24 mouse cellular contexts compared by ENCODE assay signal in the genomic region with DNA sequence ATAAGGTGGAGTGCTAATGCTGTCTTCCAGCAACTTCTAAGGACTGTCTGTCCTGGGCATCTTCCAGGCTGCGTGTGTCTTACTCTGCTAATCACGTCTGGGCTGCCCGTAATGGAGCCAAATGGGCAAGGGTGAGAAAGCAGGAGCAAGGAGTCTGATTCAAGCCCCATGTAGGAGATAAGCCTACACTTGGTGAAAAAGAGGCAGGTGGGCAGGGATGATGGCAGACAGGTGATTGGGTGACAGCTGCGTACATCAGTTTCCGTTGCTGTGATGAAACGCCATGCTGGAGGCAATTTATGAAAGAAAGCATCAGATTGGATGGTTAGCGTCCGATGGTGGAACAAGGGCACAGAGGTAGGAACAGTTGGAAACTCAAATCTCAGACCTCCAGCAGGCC. TPM values are rescaled to one million over a fixed set of nuclear protein-coding genes. Genes with fewer than 3 reads are reported as not detected.
DNase-seq lines count a peak whose midpoint lies in the region; ATAC-seq and TF ChIP-seq lines count a peak whose summit lies in the region.
"Had no signal": no experiment of that assay in that cellular context is flagged by ENCODE, and none has a peak within 500 bp of the region (broad histone marks: within the 10 kb centered on the region; RNA-seq: fewer than 3 reads in every experiment).

No protein-coding gene starts in this region.

- H3K4me3 ChIP-seq in heart, embryonic 12.5 days = no peak overlapping the region
- H3K4me3 ChIP-seq in bone marrow, adult 2 months (replicated peaks; ENCODE audit: control insufficient read depth, low read depth, low read length) = peak overlapping the region; percentile 51
- peak overlapping the region; percentile 20; the same call in 1 of the 2 replicates for H3K4me3 ChIP-seq in liver, embryonic 11.5 days (ENCODE audit: low read depth, low read length)
- peak overlapping the region; percentile 78 for H3K4me3 ChIP-seq in liver, embryonic 15.5 days (replicated peaks)
- no peak overlapping the region for H3K4me3 ChIP-seq in forebrain, embryonic 15.5 days
- H3K4me3 ChIP-seq: embryonic facial prominence, embryonic 15.5 days; forebrain, embryonic 12.5 days; gastrocnemius, adult 2 months; heart, embryonic 10.5 days; hindbrain, embryonic 12.5 days had no signal

- no peak for DNase-seq in heart, postnatal 36 days
- DNase-seq in liver, embryonic 11.5 days (ENCODE audit: low spot score) = no peak
- DNase-seq in kidney, postnatal 10 days = no peak
- DNase-seq: adrenal gland, postnatal 14 days; cerebellum, adult 11 months; cerebellum, adult 8-10 months; cerebellum, postnatal 14 days; embryo, embryonic 11 days; forebrain, postnatal 0 days; gastrocnemius, adult 2 months; gastrocnemius, postnatal 25 days; heart, postnatal 4 days had no signal

- no peaks in the 10 kb centered on the region for H3K36me3 ChIP-seq in heart, embryonic 12.5 days
- no peaks in the 10 kb centered on the region; the same call in 1 of the 2 replicates for H3K36me3 ChIP-seq in liver, embryonic 11.5 days (ENCODE audit: control insufficient read depth, insufficient read depth, low read length)
- H3K36me3 ChIP-seq in liver, embryonic 15.5 days (replicated peaks) = peaks cover 48% of the 10 kb centered on the region
- H3K36me3 ChIP-seq in forebrain, embryonic 15.5 days = no peaks in the 10 kb centered on the region
- H3K36me3 ChIP-seq: embryonic facial prominence, embryonic 15.5 days; forebrain, embryonic 12.5 days; heart, embryonic 10.5 days; hindbrain, embryonic 12.5 days had no signal

- H3K9ac ChIP-seq in heart, embryonic 12.5 days = no peak overlapping the region
- no peak overlapping the region for H3K9ac ChIP-seq in liver, embryonic 11.5 days (ENCODE audit: low read depth, low read length)
- peak overlapping the region; percentile 74 for H3K9ac ChIP-seq in liver, embryonic 15.5 days
- H3K9ac ChIP-seq in forebrain, embryonic 15.5 days (replicated peaks) = no peak overlapping the region
- H3K9ac ChIP-seq: embryonic facial prominence, embryonic 15.5 days; forebrain, embryonic 12.5 days; forebrain, postnatal 0 days; hindbrain, embryonic 12.5 days had no signal

- no peak for TF ChIP-seq POLR2A in bone marrow, adult 2 months (IDR thresholded peaks at IDR 0.05; ENCODE audit: borderline replicate concordance, control insufficient read depth, low read depth, low read length)

- peak overlapping the region; percentile 13; the same call in 1 of the 2 replicates for H3K4me2 ChIP-seq in heart, embryonic 12.5 days
- H3K4me2 ChIP-seq in liver, embryonic 11.5 days = peak overlapping the region; percentile 82
- H3K4me2 ChIP-seq in liver, embryonic 15.5 days = peak overlapping the region; percentile 87
- no peak overlapping the region for H3K4me2 ChIP-seq in forebrain, embryonic 15.5 days (replicated peaks)
- H3K4me2 ChIP-seq: embryonic facial prominence, embryonic 15.5 days; forebrain, embryonic 12.5 days; hindbrain, embryonic 12.5 days had no signal

- WGBS in heart, embryonic 12.5 days = 91% methylated on average over 8 of the region's 8 CpGs
- WGBS in bone marrow, adult 2 months = 83% methylated on average over 8 of the region's 8 CpGs
- WGBS in liver, embryonic 11.5 days = 88% methylated on average over 8 of the region's 8 CpGs
- 78% methylated on average over 8 of the region's 8 CpGs for WGBS in liver, embryonic 15.5 days (ENCODE audit: insufficient replicate concordance)
- 89% methylated on average over 8 of the region's 8 CpGs for WGBS in forebrain, embryonic 15.5 days

- no peak for TF ChIP-seq CTCF in bone marrow, adult 2 months (IDR thresholded peaks at IDR 0.05; ENCODE audit: control insufficient read depth, insufficient read depth, low read length)

- ATAC-seq in heart, embryonic 12.5 days (ENCODE audit: insufficient number of reproducible peaks, low FRiP score) = no peak
- ATAC-seq in liver, embryonic 11.5 days (replicated peaks; ENCODE audit: low FRiP score) = no peak
- no peak for ATAC-seq in liver, embryonic 15.5 days (ENCODE audit: insufficient read depth)
- ATAC-seq in forebrain, embryonic 15.5 days (replicated peaks) = no peak
- ATAC-seq: activated CD4-positive, CD25-positive, alpha-beta regulatory T cell, adult 4 months; forebrain, postnatal 0 days; hindbrain, embryonic 16.5 days; Patski had no signal

- 0 out of 2 replicates have a peak, but pooled peaks cover 23% of the 10 kb centered on the region for H3K27me3 ChIP-seq in heart, embryonic 12.5 days (replicated peaks)
- no peaks in the 10 kb centered on the region for H3K27me3 ChIP-seq in liver, embryonic 11.5 days (replicated peaks; ENCODE audit: control insufficient read depth, insufficient read depth, low read length)
- no peaks in the 10 kb centered on the region for H3K27me3 ChIP-seq in liver, embryonic 15.5 days
- H3K27me3 ChIP-seq in forebrain, embryonic 15.5 days = peaks cover 22% of the 10 kb centered on the region; the same call in 1 of the 2 replicates
- H3K27me3 ChIP-seq: Patski had no signal

- intact Hi-C loops in heart, postnatal 36 days (cut with DNase I) = no loop called here

- H3K27ac ChIP-seq in heart, embryonic 12.5 days (ENCODE audit: poor library complexity, severe bottlenecking) = no peak overlapping the region
- peak overlapping the region; percentile 7 for H3K27ac ChIP-seq in bone marrow, adult 2 months (ENCODE audit: control insufficient read depth, insufficient read depth, low read depth, low read length, poor library complexity)
- peak overlapping the region; percentile 94; the same call in 1 of the 2 replicates for H3K27ac ChIP-seq in liver, embryonic 11.5 days (ENCODE audit: low read depth, low read length)
- H3K27ac ChIP-seq in liver, embryonic 15.5 days (replicated peaks) = peak overlapping the region; percentile 99
- H3K27ac ChIP-seq in forebrain, embryonic 15.5 days (replicated peaks) = no peak overlapping the region
- H3K27ac ChIP-seq: embryonic facial prominence, embryonic 15.5 days; forebrain, embryonic 12.5 days; gastrocnemius, adult 2 months; hindbrain, embryonic 12.5 days had no signal

- no peaks in the 10 kb centered on the region for H3K9me3 ChIP-seq in heart, embryonic 12.5 days (replicated peaks)
- no peaks in the 10 kb centered on the region for H3K9me3 ChIP-seq in liver, embryonic 11.5 days (ENCODE audit: control insufficient read depth, low read length)
- H3K9me3 ChIP-seq in liver, embryonic 15.5 days (replicated peaks) = no peaks in the 10 kb centered on the region
- no peaks in the 10 kb centered on the region for H3K9me3 ChIP-seq in forebrain, embryonic 15.5 days
- H3K9me3 ChIP-seq: embryonic facial prominence, embryonic 15.5 days; forebrain, embryonic 12.5 days; heart, embryonic 10.5 days; hindbrain, embryonic 12.5 days had no signal

- H3K4me1 ChIP-seq in heart, embryonic 12.5 days (replicated peaks) = peaks cover 24% of the 10 kb centered on the region
- H3K4me1 ChIP-seq in bone marrow, adult 2 months (ENCODE audit: control insufficient read depth, insufficient read depth, low read length) = peaks cover 1% of the 10 kb centered on the region; the same call in 1 of the 2 replicates
- H3K4me1 ChIP-seq in liver, embryonic 11.5 days (replicated peaks; ENCODE audit: control insufficient read depth, insufficient read depth, low read length) = peaks cover 42% of the 10 kb centered on the region
- peaks cover 60% of the 10 kb centered on the region for H3K4me1 ChIP-seq in liver, embryonic 15.5 days (replicated peaks)
- no peaks in the 10 kb centered on the region for H3K4me1 ChIP-seq in forebrain, embryonic 15.5 days
- H3K4me1 ChIP-seq: forebrain, embryonic 12.5 days had no signal

RNA-seq across cellular contexts. Expression of a gene that starts 2.9 kb away (rescaled TPM):
- polyA plus RNA-seq in heart, embryonic 12.5 days (2016; fragmentation: Nextera tagmentation; extraction: Ambion mirVana) = 23.6 and 28.1 TPM in 2 replicates
- 1 to 10 TPM; 2.8 to 3.0 TPM for total RNA-seq in heart, postnatal 36 days (2021)
- 147 and 211 TPM in 2 replicates for polyA plus RNA-seq in bone marrow, adult 2 months (2011; ENCODE audit: insufficient read depth, insufficient read length, low replicate concordance, missing spikeins)
- polyA plus RNA-seq in liver, embryonic 11.5 days (2014; fragmentation: Nextera tagmentation; extraction: Ambion mirVana) = 213 and 235 TPM in 2 replicates
- 587 and 603 TPM in 2 replicates for polyA plus RNA-seq in liver, embryonic 15.5 days (2015; fragmentation: Nextera tagmentation; extraction: Ambion mirVana)
- polyA plus RNA-seq in forebrain, embryonic 15.5 days (2015; fragmentation: Nextera tagmentation; extraction: Ambion mirVana) = 0.41 and 0.47 TPM in 2 replicates
- total RNA-seq: gastrocnemius, adult 2 months; gastrocnemius, postnatal 25 days; granulocyte monocyte progenitor cell, adult 5-6 weeks had no signal

RNA-seq across cellular contexts. Expression of a gene that starts 14.1 kb away (rescaled TPM):
- polyA plus RNA-seq in heart, embryonic 12.5 days (2016; fragmentation: Nextera tagmentation; extraction: Ambion mirVana) = 30.6 and 31.4 TPM in 2 replicates
- total RNA-seq in heart, postnatal 36 days (2021) = 10 to 100 TPM; 23.9 to 24.7 TPM
- 17.6 and 24.3 TPM in 2 replicates for polyA plus RNA-seq in bone marrow, adult 2 months (2011; ENCODE audit: insufficient read depth, insufficient read length, low replicate concordance, missing spikeins)
- polyA plus RNA-seq in liver, embryonic 11.5 days (2014; fragmentation: Nextera tagmentation; extraction: Ambion mirVana) = 26.3 and 28.3 TPM in 2 replicates
- 16.0 and 17.3 TPM in 2 replicates for polyA plus RNA-seq in liver, embryonic 15.5 days (2015; fragmentation: Nextera tagmentation; extraction: Ambion mirVana)
- 111 and 112 TPM in 2 replicates for polyA plus RNA-seq in forebrain, embryonic 15.5 days (2015; fragmentation: Nextera tagmentation; extraction: Ambion mirVana)

RNA-seq across cellular contexts. Expression of a gene that starts 47.6 kb away (rescaled TPM):
- 140 and 145 TPM in 2 replicates for polyA plus RNA-seq in heart, embryonic 12.5 days (2016; fragmentation: Nextera tagmentation; extraction: Ambion mirVana)
- 10 to 100 TPM; 65.8 to 71.3 TPM for total RNA-seq in heart, postnatal 36 days (2021)
- 103 and 127 TPM in 2 replicates for polyA plus RNA-seq in bone marrow, adult 2 months (2011; ENCODE audit: insufficient read depth, insufficient read length, low replicate concordance, missing spikeins)
- 129 and 131 TPM in 2 replicates for polyA plus RNA-seq in liver, embryonic 11.5 days (2014; fragmentation: Nextera tagmentation; extraction: Ambion mirVana)
- 70.6 and 79.4 TPM in 2 replicates for polyA plus RNA-seq in liver, embryonic 15.5 days (2015; fragmentation: Nextera tagmentation; extraction: Ambion mirVana)
- 193 and 194 TPM in 2 replicates for polyA plus RNA-seq in forebrain, embryonic 15.5 days (2015; fragmentation: Nextera tagmentation; extraction: Ambion mirVana)

RNA-seq across cellular contexts. Expression of a gene that starts 56.2 kb away (rescaled TPM):
- 386 and 405 TPM in 2 replicates for polyA plus RNA-seq in heart, embryonic 12.5 days (2016; fragmentation: Nextera tagmentation; extraction: Ambion mirVana)
- 100 to 1,000 TPM; 129 to 206 TPM for total RNA-seq in heart, postnatal 36 days (2021)
- polyA plus RNA-seq in bone marrow, adult 2 months (2011; ENCODE audit: insufficient read depth, insufficient read length, low replicate concordance, missing spikeins) = 590 and 975 TPM in 2 replicates
- polyA plus RNA-seq in liver, embryonic 11.5 days (2014; fragmentation: Nextera tagmentation; extraction: Ambion mirVana) = 360 and 390 TPM in 2 replicates
- 280 and 309 TPM in 2 replicates for polyA plus RNA-seq in liver, embryonic 15.5 days (2015; fragmentation: Nextera tagmentation; extraction: Ambion mirVana)
- 555 and 574 TPM in 2 replicates for polyA plus RNA-seq in forebrain, embryonic 15.5 days (2015; fragmentation: Nextera tagmentation; extraction: Ambion mirVana)

Comparison
In these comparisons a context has a peak if more than half of its experiments do, and no peak if none do; other contexts are left out.
1. H3K27ac ChIP-seq: peak in bone marrow, adult 2 months (single experiment), liver, embryonic 11.5 days (single experiment) and liver, embryonic 15.5 days (single experiment); none in heart, embryonic 12.5 days (single experiment) and forebrain, embryonic 15.5 days (single experiment).
2. H3K4me3 ChIP-seq: peak in bone marrow, adult 2 months (single experiment), liver, embryonic 11.5 days (single experiment) and liver, embryonic 15.5 days (single experiment); none in heart, embryonic 12.5 days (single experiment) and forebrain, embryonic 15.5 days (single experiment).
3. RNA of a gene that starts 2.9 kb away (polyA plus RNA-seq): 587 to 603 TPM in liver, embryonic 15.5 days, 213 to 235 TPM in liver, embryonic 11.5 days, 147 to 211 TPM in bone marrow, adult 2 months and 23.6 to 28.1 TPM in heart, embryonic 12.5 days; 0.41 to 0.47 TPM in forebrain, embryonic 15.5 days; every median in the first group is over 10 times any median in the second.